Mouse (Mus musculus) frontal cortex, postnatal 14 days (tissue): Measurements from ENCODE around the gene Ift46.
"Not testable (repeated sequence)": the region's sequence is repeated elsewhere in the genome, so short reads cannot be mapped to it uniquely, and the experiment has no call there.

Experiments used
- DNase-seq, 2 experiments: peaks; one replicate each; pipeline ENCODE4 v3.0.0; 2022; ENCODE audit warnings: low spot score in 2 of 2

Gene Ift46

GRCm38 (mm10) chr9:44735886-44736285 is 31.8 kb upstream of the Ift46 start:
- no peak for DNase-seq

DNA sequence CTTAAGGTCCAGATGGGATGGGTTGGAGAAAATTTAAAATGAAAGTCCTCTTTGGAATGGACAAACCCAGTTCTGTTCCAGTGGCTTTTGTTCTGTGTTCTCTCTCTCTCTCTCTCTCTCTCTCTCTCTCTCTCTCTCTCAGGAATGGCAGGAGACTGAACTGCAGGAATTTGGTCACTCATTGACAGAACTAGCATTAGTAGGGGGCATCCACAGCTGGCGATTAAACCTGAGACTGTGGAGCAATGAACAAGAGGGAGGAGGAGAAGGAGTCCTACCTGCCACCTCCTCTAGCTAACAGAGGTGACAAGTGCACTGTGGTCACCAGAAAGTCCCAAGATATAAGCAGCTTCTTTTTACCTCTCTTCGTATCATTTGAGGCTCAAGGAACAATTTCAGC is 31.4 kb upstream of the Ift46 start:
- no peak for DNase-seq

DNA sequence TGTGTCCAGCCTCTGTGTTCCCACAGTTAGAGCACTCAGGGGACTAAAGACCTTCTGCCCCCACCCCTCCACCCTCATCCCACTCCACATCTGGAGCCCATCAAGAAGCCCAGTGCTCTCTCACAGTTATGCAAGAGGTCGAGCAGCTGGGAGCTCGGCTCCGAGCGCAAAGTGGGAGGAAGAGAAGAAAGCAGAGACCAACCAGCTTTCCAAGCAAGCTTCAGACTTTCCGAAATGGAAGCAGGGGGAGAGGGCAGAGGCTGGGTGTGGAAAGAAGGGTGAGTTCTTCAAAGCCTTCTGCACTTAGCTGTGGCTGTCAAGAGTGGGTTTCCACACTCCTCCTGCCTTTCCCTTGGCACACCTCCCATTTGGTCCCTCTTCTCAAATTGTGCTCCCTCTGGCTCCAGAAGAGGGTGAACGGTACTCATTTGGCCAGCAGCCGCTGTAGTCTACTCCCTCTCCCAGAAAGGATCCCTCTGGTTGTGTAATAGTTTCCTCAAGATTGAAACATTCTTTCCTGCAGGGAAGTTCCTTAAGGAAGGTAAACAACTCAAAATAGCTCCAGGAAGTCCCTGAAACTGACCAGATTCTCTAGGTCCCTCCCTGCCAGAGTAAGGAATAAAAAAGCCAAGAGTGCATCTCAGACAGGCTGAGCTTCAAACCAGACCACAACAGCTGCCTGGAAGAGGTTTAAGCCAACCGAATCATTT is 30.3 kb upstream of the Ift46 start:
- DNase-seq = no peak

- no peak for DNase-seq
Measured at GRCm38 (mm10) chr9:44740663-44741192, 27.0 kb upstream of the Ift46 start.

DNA sequence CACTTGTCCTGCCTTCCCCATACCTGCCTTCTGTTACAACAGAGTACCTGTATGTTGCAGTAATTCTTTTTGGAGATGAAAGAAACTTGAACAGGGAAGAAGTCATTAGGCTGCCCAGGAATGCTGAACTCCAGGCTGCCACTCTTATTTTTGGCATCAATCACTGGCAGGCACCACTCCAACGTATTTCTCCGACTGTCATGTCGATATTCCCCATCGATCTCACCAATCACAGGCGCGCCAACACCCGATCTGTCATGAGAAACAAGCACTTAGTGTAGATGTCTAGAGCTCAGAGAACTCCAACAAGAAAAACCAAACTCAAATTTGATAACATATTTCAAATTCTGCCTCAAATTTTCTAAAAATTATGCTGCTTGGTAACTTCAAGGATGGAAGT is 22.3 kb upstream of the Ift46 start:
- DNase-seq = no peak

GRCm38 (mm10) chr9:44746666-44747065 is 21.0 kb upstream of the Ift46 start:
- DNase-seq = no peak

DNA sequence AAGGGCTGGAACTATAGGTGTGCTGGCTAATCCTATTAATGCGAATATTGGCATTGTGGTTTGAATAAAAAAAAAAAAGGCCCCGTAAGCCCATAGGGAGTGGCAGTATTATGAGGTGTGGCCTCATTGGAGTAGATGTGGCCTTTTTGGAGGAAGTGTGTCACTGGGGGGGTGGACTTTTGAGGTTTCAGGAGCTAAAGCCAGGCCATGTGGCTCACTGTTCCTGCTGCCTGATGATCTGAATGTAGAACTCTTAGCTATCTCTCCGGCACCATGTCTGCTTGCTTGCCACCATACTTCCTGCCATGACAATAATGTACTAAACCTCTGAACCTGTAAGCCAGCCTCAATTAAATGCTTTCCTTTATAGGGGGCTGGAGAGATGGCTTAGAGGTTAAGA is 20.4 kb upstream of the Ift46 start:
- DNase-seq = no peak

GRCm38 (mm10) chr9:44748473-44748872 is 19.2 kb upstream of the Ift46 start:
- DNase-seq = no peak

DNA sequence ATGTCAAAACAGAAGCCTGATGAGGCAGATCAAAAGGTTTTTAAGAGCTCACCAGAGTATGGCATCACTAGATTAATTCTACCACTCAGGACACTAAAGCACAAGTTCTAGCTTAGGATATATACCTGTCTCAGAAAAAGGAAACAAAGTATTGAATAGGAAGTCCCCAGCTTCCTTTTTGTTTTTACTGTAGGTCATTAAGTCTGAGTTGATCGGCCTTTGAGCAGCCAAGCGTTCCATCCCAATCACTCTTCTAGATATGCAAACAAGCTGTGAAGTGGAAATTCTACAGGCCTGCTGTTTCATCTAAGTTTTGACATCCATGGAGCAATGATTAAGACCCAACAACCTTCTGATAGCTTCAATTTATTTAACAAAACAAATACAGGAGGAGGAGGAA is 6.8 kb upstream of the Ift46 start:
- DNase-seq = no peak

DNA sequence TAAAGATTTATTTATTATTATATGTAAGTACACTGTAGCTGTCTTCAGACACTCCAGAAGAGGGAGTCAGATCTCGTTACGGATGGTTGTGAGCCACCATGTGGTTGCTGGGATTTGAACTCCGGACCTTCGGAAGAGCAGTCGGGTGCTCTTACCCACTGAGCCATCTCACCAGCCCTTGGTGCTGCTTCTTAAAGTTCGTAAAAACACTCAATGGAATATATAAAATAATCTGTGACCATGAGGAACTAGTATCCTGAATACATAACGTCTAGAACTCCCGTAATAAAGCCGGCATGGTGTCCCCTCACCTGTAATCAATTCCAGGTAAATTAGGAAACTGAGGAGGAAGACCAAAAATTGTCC is 304 bp downstream of the Ift46 start:
- not testable (repeated sequence) for DNase-seq

DNA sequence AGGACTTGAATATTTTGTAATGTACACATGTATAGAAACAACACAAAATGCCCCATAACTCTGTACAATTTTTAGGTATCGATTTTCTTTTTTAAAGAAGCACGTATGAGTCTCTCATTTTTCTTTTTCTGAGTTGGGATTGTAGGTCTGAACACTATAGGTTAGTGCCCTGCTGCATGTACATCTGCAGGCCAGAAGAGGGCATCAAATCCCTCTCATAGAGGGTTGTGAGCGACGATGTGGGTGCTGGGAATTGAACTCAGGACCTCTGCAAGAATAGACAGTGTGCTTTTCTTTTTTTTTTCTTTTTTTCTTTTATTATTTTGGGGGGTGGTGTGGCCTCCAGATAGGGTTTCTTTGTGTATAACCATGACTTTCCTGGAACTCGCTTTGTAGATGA is 3.7 kb downstream of the Ift46 start:
- no peak for DNase-seq

- no peak for DNase-seq
Measured at GRCm38 (mm10) chr9:44772392-44772749, 4.7 kb downstream of the Ift46 start.

DNA sequence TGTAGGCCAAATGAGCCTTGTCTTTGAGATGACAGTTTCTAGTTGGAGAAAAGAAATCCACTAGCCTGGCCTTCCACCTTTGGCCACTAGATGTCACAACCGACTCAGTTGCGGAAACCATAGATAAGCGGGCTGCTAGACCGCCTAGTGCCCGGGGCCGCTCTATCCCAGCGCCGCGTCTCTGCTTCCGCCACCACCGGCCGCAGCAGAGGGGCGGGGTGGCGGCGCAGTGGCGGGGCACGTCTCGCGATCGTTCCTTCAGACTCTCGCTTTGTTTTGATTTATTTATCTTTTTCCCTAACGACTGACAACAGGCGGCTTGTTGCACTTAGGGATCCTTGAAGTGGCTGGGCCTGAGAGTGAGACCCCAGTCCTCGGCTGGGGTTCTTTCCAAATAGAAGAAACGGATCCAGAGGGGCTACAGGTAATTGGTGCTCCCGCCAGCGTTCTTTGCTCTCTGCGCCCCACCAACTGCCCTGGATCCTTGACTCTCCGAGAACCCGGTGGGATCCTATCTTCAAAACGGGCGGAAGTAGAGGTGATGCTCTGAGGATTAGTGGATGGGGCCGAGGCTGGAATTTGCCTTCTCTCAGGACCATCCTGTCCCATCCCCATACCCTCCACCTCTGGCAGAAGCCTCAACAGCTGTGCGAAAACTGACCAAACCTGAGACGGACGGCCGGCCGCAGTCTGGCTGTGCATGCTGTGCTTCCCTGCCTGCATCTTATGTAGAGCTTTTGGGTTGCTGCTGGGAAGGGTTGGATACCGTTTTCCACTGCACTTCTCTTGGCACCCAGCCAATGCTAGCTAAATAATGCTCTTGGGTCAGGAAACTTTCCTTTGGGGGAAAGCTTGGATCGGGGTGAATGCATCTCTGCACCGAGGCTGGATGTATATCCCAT is 5.3 kb downstream of the Ift46 start:
- peak; percentile 89 to 93 for DNase-seq

GRCm38 (mm10) chr9:44792842-44793241 is 25.1 kb downstream of the Ift46 start:
- no peak for DNase-seq

- DNase-seq = no peak
Measured at GRCm38 (mm10) chr9:44798298-44798697, 30.6 kb downstream of the Ift46 start.

GRCm38 (mm10) chr9:44799102-44799957 is 31.6 kb downstream of the Ift46 start, which contains the start of gene Tmem25:
TSS of gene Tmem25 (minus strand) at chr9:44799307.
- peak; percentile 79 to 83 for DNase-seq

GRCm38 (mm10) chr9:44799958-44800324 is 32.2 kb downstream of the Ift46 start:
- DNase-seq = no peak

GRCm38 (mm10) chr9:44801669-44802068 is 34.0 kb downstream of the Ift46 start:
- DNase-seq = no peak

GRCm38 (mm10) chr9:44802808-44803450 is 35.2 kb downstream of the Ift46 start, which contains the start of gene Ttc36:
TSS of gene Ttc36 (minus strand) at chr9:44803072.
- DNase-seq = no peak

GRCm38 (mm10) chr9:44804678-44805077 is 37.0 kb downstream of the Ift46 start:
- DNase-seq = no peak

DNA sequence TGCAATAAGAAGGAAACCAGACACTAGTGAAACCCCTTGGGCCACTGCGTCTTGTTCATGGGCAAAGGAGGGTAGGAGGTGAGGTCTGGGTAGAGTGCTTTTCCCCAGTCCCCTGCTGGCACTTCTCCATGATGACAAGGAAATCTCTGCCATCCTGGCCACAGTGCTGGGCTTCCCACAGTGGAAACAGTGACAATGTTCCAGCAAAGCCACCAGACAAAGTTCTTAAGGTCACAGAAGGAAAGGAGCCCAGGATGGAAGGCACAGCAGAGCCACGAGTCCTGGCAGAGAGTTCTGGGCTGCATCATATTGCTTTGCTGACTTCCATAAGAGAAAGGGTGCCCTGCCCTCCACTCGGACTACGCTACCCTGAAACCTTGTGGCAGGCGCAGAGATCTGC is 37.8 kb downstream of the Ift46 start:
- no peak for DNase-seq
